Mouse (Mus musculus) MEL (cell line): ENCODE results near the gene Samsn1. TPM values are rescaled to one million over a fixed set of nuclear protein-coding genes. Genes with fewer than 3 reads are reported as not detected.
A peak's percentile ranks its signal among the peaks of the same experiment; 100 is the strongest.

Experiments used
- DNase-seq: peaks from one replicate; pipeline ENCODE4 v3.0.0; 2011; ENCODE audit warnings: low read depth, low spot score
- H3K27ac ChIP-seq: 2 replicates; pipeline ENCODE4 v1.5.1; 2012; ENCODE audit warnings: low read depth, mild to moderate bottlenecking, control low read depth, low read length, moderate library complexity; ENCODE audit not compliant: control insufficient read depth
- H3K27me3 ChIP-seq, 2 experiments: fragments of 150-350 bp in 1 of 2; sonication (generic) in 1 of 2; 2 replicates each; pipeline ENCODE4 v1.6.1; 2012; ENCODE audit warnings: low read length in 2 of 2, mild to moderate bottlenecking in 2 of 2, improper control_type of control experiment in 1 of 2, moderate library complexity in 1 of 2; ENCODE audit not compliant: insufficient read depth in 2 of 2, control insufficient read depth in 1 of 2
- H3K36me3 ChIP-seq, 2 experiments: 2 replicates each; pipeline ENCODE4 v1.6.1; 2012 to 2014; ENCODE audit warnings: low read length in 2 of 2, improper control_type of control experiment in 1 of 2, inconsistent platforms in 1 of 2, mild to moderate bottlenecking in 1 of 2; ENCODE audit not compliant: insufficient read depth in 2 of 2, control insufficient read depth in 1 of 2
- H3K4me1 ChIP-seq, 2 experiments: fragments of 150-350 bp in 1 of 2; sonication (generic) in 1 of 2; 2 replicates each; pipeline ENCODE4 v1.6.1; 2012; ENCODE audit warnings: low read length in 2 of 2, improper control_type of control experiment in 1 of 2, mild to moderate bottlenecking in 1 of 2; ENCODE audit not compliant: insufficient read depth in 2 of 2, control insufficient read depth in 1 of 2
- H3K4me3 ChIP-seq, 2 experiments: fragments of 150-350 bp in 1 of 2; sonication (generic) in 1 of 2; 2 replicates each; pipeline ENCODE4 v1.5.1; 2012; ENCODE audit warnings: low read depth in 2 of 2, low read length in 2 of 2, mild to moderate bottlenecking in 2 of 2, moderate library complexity in 2 of 2, control low read depth in 1 of 2, improper control_type of control experiment in 1 of 2; ENCODE audit not compliant: control insufficient read depth in 1 of 2, insufficient read depth in 1 of 2
- H3K79me2 ChIP-seq: 2 replicates; pipeline ENCODE4 v1.6.1; 2012; ENCODE audit warnings: mild to moderate bottlenecking, low read length, moderate library complexity; ENCODE audit not compliant: control insufficient read depth, poor library complexity, insufficient read depth
- H3K9ac ChIP-seq: 2 replicates; pipeline ENCODE4 v1.6.1; 2012; ENCODE audit warnings: low read depth, mild to moderate bottlenecking, control low read depth, low read length, moderate library complexity; ENCODE audit not compliant: control insufficient read depth, poor library complexity, severe bottlenecking
- H3K9me3 ChIP-seq: fragments of 150-350 bp; sonication (generic); replicated peaks from 2 replicates; pipeline ENCODE4 v1.6.1; 2012; ENCODE audit warnings: mild to moderate bottlenecking, low read length, improper control_type of control experiment, moderate library complexity; ENCODE audit not compliant: insufficient read depth
- E2F4 ChIP-seq: IDR thresholded peaks from 2 replicates; pipeline ENCODE4 v1.6.1; 2011; ENCODE audit warnings: low read depth, low read length, improper control_type of control experiment, borderline replicate concordance
- ETS1 ChIP-seq: IDR thresholded peaks from 2 replicates; pipeline ENCODE4 v1.6.1; 2012; ENCODE audit warnings: low read depth, mild to moderate bottlenecking, inconsistent platforms, low read length, improper control_type of control experiment, moderate library complexity
- GABPA ChIP-seq: IDR thresholded peaks from 2 replicates; pipeline ENCODE4 v1.6.1; 2012; ENCODE audit warnings: low read depth, mild to moderate bottlenecking, inconsistent platforms, low read length, improper control_type of control experiment, moderate library complexity
- GATA1 ChIP-seq: IDR thresholded peaks from 2 replicates; pipeline ENCODE4 v1.6.1; 2011; ENCODE audit warnings: low read depth, low read length, improper control_type of control experiment
- HCFC1 ChIP-seq: IDR thresholded peaks from 2 replicates; pipeline ENCODE4 v1.6.1; 2012; ENCODE audit warnings: low read depth, mild to moderate bottlenecking, inconsistent platforms, low read length, improper control_type of control experiment, moderate library complexity
- MEF2A ChIP-seq: IDR thresholded peaks from 2 replicates; pipeline ENCODE4 v1.6.1; 2014; ENCODE audit warnings: low read depth, mild to moderate bottlenecking, inconsistent platforms, low read length, improper control_type of control experiment; ENCODE audit not compliant: poor library complexity, insufficient replicate concordance, severe bottlenecking; ENCODE audit errors: extremely low read depth
- MYB ChIP-seq: IDR thresholded peaks from 2 replicates; pipeline ENCODE4 v1.6.1; 2011; ENCODE audit warnings: mild to moderate bottlenecking, low read depth, low read length, improper control_type of control experiment
- NELFE ChIP-seq: IDR thresholded peaks from 2 replicates; pipeline ENCODE4 v1.6.1; 2011; ENCODE audit warnings: low read depth, low read length, improper control_type of control experiment
- SMC3 ChIP-seq: IDR thresholded peaks from 2 replicates; pipeline ENCODE4 v1.6.1; 2011; ENCODE audit warnings: low read depth, low read length, improper control_type of control experiment
- USF1 ChIP-seq: IDR thresholded peaks from 2 replicates; pipeline ENCODE4 v1.6.1; 2014; ENCODE audit warnings: low read depth, mild to moderate bottlenecking, inconsistent platforms, low read length, improper control_type of control experiment, moderate library complexity
- USF2 ChIP-seq, 2 experiments: IDR thresholded peaks; 2 replicates each; pipeline ENCODE4 v1.6.1; 2011 to 2012; ENCODE audit warnings: improper control_type of control experiment in 2 of 2, low read length in 2 of 2, borderline replicate concordance in 1 of 2, inconsistent platforms in 1 of 2, low read depth in 1 of 2, mild to moderate bottlenecking in 1 of 2; ENCODE audit not compliant: insufficient read depth in 1 of 2
- polyA plus RNA-seq, 2 experiments: library from polyadenylated mRNA; stranded (reverse) in 1 of 2; unstranded in 1 of 2; fragments of >175 nt in 1 of 2; fragments of >200 nt in 1 of 2; gene quantifications; 2 replicates each; pipeline versions ENCODE4 v1.2.1 to v1.2.4; 2012; ENCODE audit warnings: low replicate concordance in 2 of 2, low read depth in 1 of 2; ENCODE audit not compliant: insufficient read length in 2 of 2, insufficient read depth in 1 of 2, missing spikeins in 1 of 2
- total RNA-seq: library from RNA; depleted of rRNA; stranded (reverse); fragments of 300-350 nt; gene quantifications from 2 replicates; pipeline ENCODE4 v1.2.3, GENCODE M21; 2012

Gene Samsn1
- total and polyA plus RNA-seq, 3 experiments: 55.2 to 205 (median 63.0) TPM

DNA sequence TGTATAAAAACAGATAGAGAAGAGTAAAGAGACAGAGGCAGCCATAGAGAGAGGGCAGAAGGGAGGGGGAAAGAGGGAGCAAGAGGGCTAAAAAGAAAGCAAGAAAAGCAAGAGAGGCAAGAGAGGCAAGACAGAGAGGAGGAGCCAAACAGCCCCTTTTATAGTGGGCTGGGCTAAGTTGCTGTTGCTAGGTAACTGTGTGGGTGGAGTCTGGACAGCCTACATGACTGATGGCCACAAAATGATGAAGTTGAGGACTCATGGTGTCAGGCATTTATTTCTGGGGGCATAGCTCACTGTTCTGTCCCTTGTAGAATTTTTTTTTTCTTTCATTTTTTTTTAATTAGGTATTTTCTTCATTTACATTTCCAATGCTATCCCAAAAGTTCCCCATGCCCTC lies 195.6 kb downstream of the Samsn1 start:
- Histone ChIP-seq H3K27ac (no peak overlapping the region), H3K4me1 (no peaks in the 10 kb centered on the region), H3K9me3 (no peaks in the 10 kb centered on the region), H3K27me3 (no peaks in the 10 kb centered on the region), H3K9ac (no peak overlapping the region), H3K4me3 (no peak overlapping the region), H3K79me2 (no peaks in the 10 kb centered on the region), H3K36me3 (no peaks in the 10 kb centered on the region)
- no peak for TF ChIP-seq HCFC1
- DNase-seq: no peak

DNA sequence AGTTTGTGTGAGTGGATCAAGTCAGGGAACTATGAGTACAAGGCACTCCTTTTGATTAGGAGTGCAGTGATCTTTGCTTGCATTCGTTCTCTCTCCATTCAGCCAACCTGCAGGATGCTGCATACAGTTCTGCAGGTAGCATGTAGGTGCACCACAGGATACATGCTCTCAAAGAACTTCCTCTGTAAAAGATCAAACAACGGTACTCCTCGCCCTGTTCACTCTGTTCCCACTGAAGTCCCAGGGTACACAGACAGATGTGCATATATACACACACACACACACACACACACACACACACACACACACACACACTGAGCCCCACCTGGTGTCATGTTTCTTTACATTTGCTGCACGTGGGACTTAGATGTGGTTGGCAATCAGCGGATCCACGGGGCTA lies 198.9 kb downstream of the Samsn1 start:
- DNase-seq: no peak
- Histone ChIP-seq H3K79me2 (no peaks in the 10 kb centered on the region), H3K9ac (no peak overlapping the region)

DNA sequence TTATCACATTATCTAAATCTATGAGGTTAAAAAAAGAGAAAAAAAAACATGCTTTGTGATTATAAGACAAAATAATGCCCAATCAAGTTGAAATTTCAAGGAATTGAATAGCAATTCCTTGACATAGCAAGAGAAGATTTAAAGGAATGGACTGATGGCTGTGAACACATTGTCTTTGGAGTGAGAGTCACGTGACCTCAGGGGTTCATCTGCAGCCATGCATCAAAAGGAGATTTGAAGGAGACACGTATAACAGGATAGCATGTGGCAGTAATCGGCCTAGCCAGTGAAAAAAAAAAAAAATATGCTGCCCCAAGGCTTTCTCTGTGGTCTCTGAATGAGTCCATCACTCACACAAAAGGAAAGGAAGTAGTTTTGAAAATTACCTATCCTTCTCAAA lies 201.1 kb downstream of the Samsn1 start:
- Histone ChIP-seq H3K9me3 (no peaks in the 10 kb centered on the region), H3K27me3 (no peaks in the 10 kb centered on the region), H3K79me2 (no peaks in the 10 kb centered on the region), H3K4me1 (no peaks in the 10 kb centered on the region), H3K4me3 (no peak overlapping the region), H3K36me3 (no peaks in the 10 kb centered on the region), H3K9ac (no peak overlapping the region), H3K27ac (no peak overlapping the region)
- no peak for DNase-seq
- TF ChIP-seq MYB (no peak), USF1 (0 out of 2 replicates have a peak, but pooled peaks have one; percentile 12)

More for the DNA sequence above, 198.9 kb downstream of the Samsn1 start:
- Histone ChIP-seq H3K4me3 (no peak overlapping the region), H3K9me3 (no peaks in the 10 kb centered on the region), H3K4me1 (no peaks in the 10 kb centered on the region), H3K27me3 (no peaks in the 10 kb centered on the region), H3K27ac (no peak overlapping the region), H3K36me3 (no peaks in the 10 kb centered on the region)
- TF ChIP-seq ETS1 (no peak), GATA1 (no peak), USF2 (IDR thresholded peaks at IDR 0.05; ENCODE audit: borderline replicate concordance in 1 of 2, insufficient read depth in 1 of 2, low read depth in 1 of 2, low read length in 2 of 2) (no peak), E2F4 (no peak), GABPA (no peak), NELFE (no peak), MEF2A (no peak), SMC3 (no peak)
